In genomic region chr15:80748979-80749378, GRCm38 (mm10) we compare ENCODE assay signal across 28 mouse cellular contexts. TPM values are rescaled to one million over a fixed set of nuclear protein-coding genes. Genes with fewer than 3 reads are reported as not detected.
DNase-seq lines count a peak whose midpoint lies in the region; ATAC-seq and TF ChIP-seq lines count a peak whose summit lies in the region.
"Had no signal": no experiment of that assay in that cellular context is flagged by ENCODE, and none has a peak within 500 bp of the region (broad histone marks: within the 10 kb centered on the region; RNA-seq: fewer than 3 reads in every experiment).

No protein-coding gene starts in this region.

- 9% methylated on average over 5 of the region's 5 CpGs for WGBS in liver, embryonic 14.5 days (ENCODE audit: insufficient replicate concordance)
- WGBS in forebrain, embryonic 16.5 days: 69% methylated on average over 5 of the region's 5 CpGs

- 0 out of 2 replicates have a peak overlapping the region, but pooled peaks have one; percentile 3 for H3K9ac ChIP-seq in liver, embryonic 14.5 days (replicated peaks)
- H3K9ac ChIP-seq in forebrain, embryonic 16.5 days (replicated peaks; ENCODE audit: low read depth, low read length): no peak overlapping the region
- H3K9ac ChIP-seq: embryonic facial prominence, embryonic 15.5 days; forebrain, embryonic 13.5 days; hindbrain, embryonic 13.5 days; limb, embryonic 12.5 days had no signal

- H3K4me3 ChIP-seq in megakaryocyte, embryonic 14.5 days (replicated peaks): peak overlapping the region; percentile 53
- no peak overlapping the region for H3K4me3 ChIP-seq in liver, embryonic 14.5 days (ENCODE audit: insufficient read depth in 1 of 2, low read depth in 2 of 2, low read length in 2 of 2)
- no peak overlapping the region for H3K4me3 ChIP-seq in forebrain, embryonic 16.5 days (replicated peaks; ENCODE audit: low read length)
- H3K4me3 ChIP-seq: embryonic facial prominence, embryonic 15.5 days; forebrain, embryonic 13.5 days; hindbrain, embryonic 13.5 days; limb, embryonic 12.5 days had no signal

- peak overlapping the region; percentile 54 for H3K27ac ChIP-seq in liver, embryonic 14.5 days
- H3K27ac ChIP-seq in forebrain, embryonic 16.5 days (ENCODE audit: low read length): no peak overlapping the region
- H3K27ac ChIP-seq: embryonic facial prominence, embryonic 15.5 days; forebrain, embryonic 13.5 days; hindbrain, embryonic 13.5 days; limb, embryonic 12.5 days had no signal

- TF ChIP-seq CTCF in liver, embryonic 14.5 days (IDR thresholded peaks at IDR 0.05; ENCODE audit: low read depth): no peak

- H3K4me2 ChIP-seq in liver, embryonic 14.5 days (ENCODE audit: low read depth): peak overlapping the region; percentile 15
- H3K4me2 ChIP-seq in forebrain, embryonic 16.5 days (ENCODE audit: low read length): no peak overlapping the region
- H3K4me2 ChIP-seq: embryonic facial prominence, embryonic 15.5 days; forebrain, embryonic 13.5 days; hindbrain, embryonic 13.5 days; limb, embryonic 12.5 days; midbrain, embryonic 11.5 days had no signal

- H3K27me3 ChIP-seq in megakaryocyte, embryonic 14.5 days (replicated peaks): no peaks in the 10 kb centered on the region
- H3K27me3 ChIP-seq in liver, embryonic 14.5 days (ENCODE audit: control insufficient read depth, insufficient read depth, low read length): no peaks in the 10 kb centered on the region
- no peaks in the 10 kb centered on the region for H3K27me3 ChIP-seq in forebrain, embryonic 16.5 days (replicated peaks; ENCODE audit: control insufficient read depth, insufficient read depth, low read length)
- H3K27me3 ChIP-seq: CH12.LX; embryonic facial prominence, embryonic 15.5 days; forebrain, embryonic 13.5 days; hindbrain, embryonic 13.5 days; limb, embryonic 12.5 days; Patski had no signal

- no peak for DNase-seq in liver, embryonic 14.5 days (ENCODE audit: low read depth in 3 of 3, low spot score in 3 of 3)
- DNase-seq in left cerebral cortex, postnatal 25 days (ENCODE audit: low spot score in 2 of 2): no peak
- no peak for DNase-seq in layer of hippocampus, postnatal 14 days (ENCODE audit: low spot score in 2 of 2)
- DNase-seq: adrenal gland, postnatal 25 days; cerebellum, adult 11-12 months; cerebellum, adult 9-11 months; gastrocnemius, postnatal 14 days; heart, postnatal 4 days; kidney, adult 11 months; kidney, postnatal 25 days; lung, adult 18-20 months; lung, postnatal 4 days; right cerebral cortex, postnatal 25 days; thymus, postnatal 14 days had no signal

- intact Hi-C loops in left cerebral cortex, postnatal 25 days (cut with DNase I): no loop called here

- H3K9me3 ChIP-seq in megakaryocyte, embryonic 14.5 days: no peaks in the 10 kb centered on the region
- H3K9me3 ChIP-seq in liver, embryonic 14.5 days (ENCODE audit: control insufficient read depth, low read length): no peaks in the 10 kb centered on the region
- no peaks in the 10 kb centered on the region for H3K9me3 ChIP-seq in forebrain, embryonic 16.5 days (ENCODE audit: control insufficient read depth, low read length)
- H3K9me3 ChIP-seq: embryonic facial prominence, embryonic 15.5 days; forebrain, embryonic 13.5 days; hindbrain, embryonic 13.5 days; limb, embryonic 12.5 days had no signal

- H3K36me3 ChIP-seq in megakaryocyte, embryonic 14.5 days (replicated peaks; ENCODE audit: low read length): peaks cover 14% of the 10 kb centered on the region
- no peaks in the 10 kb centered on the region for H3K36me3 ChIP-seq in liver, embryonic 14.5 days (replicated peaks; ENCODE audit: control insufficient read depth, insufficient read depth, low read depth)
- H3K36me3 ChIP-seq in forebrain, embryonic 16.5 days (ENCODE audit: control insufficient read depth, insufficient read depth): no peaks in the 10 kb centered on the region
- H3K36me3 ChIP-seq: hindbrain, embryonic 13.5 days; limb, embryonic 12.5 days had no signal

- TF ChIP-seq EP300 in liver, embryonic 14.5 days (IDR thresholded peaks at IDR 0.05; ENCODE audit: low read depth): peak; percentile 71

- no peak for ATAC-seq in megakaryocyte, adult 5-6 weeks (ENCODE audit: poor library complexity, severe bottlenecking)
- ATAC-seq in erythroid progenitor cell, adult 5-6 weeks (replicated peaks; ENCODE audit: low FRiP score, poor library complexity, severe bottlenecking): 0 out of 2 replicates have a peak, but pooled peaks have one; percentile 43
- ATAC-seq in liver, embryonic 14.5 days (ENCODE audit: insufficient read depth): peak; percentile 51; the same call in 1 of the 2 replicates
- ATAC-seq in megakaryocyte-erythroid progenitor cell, adult 5-6 weeks (replicated peaks; ENCODE audit: low FRiP score, low TSS enrichment, poor library complexity, severe bottlenecking): peak; percentile 78
- no peak for ATAC-seq in forebrain, embryonic 16.5 days
- ATAC-seq: forebrain, embryonic 13.5 days; lung, postnatal 0 days; midbrain, embryonic 16.5 days; Patski had no signal

- H3K4me1 ChIP-seq in megakaryocyte, embryonic 14.5 days: peaks cover 39% of the 10 kb centered on the region
- peaks cover 44 to 48% of the 10 kb centered on the region in 2 experiments for H3K4me1 ChIP-seq in liver, embryonic 14.5 days (replicated peaks; ENCODE audit: control insufficient read depth in 2 of 2, insufficient read depth in 2 of 2, low read length in 1 of 2)
- H3K4me1 ChIP-seq in forebrain, embryonic 16.5 days (replicated peaks; ENCODE audit: control insufficient read depth, insufficient read depth, low read length): no peaks in the 10 kb centered on the region
- H3K4me1 ChIP-seq: embryonic facial prominence, embryonic 15.5 days; forebrain, embryonic 13.5 days had no signal

RNA-seq across cellular contexts. Expression of gene Tnrc6b, which starts 37.9 kb away (rescaled TPM):
- polyA plus RNA-seq in megakaryocyte, embryonic 14.5 days (2012; ENCODE audit: insufficient read depth, low replicate concordance): 19.3 and 32.0 TPM in 2 replicates
- total RNA-seq in megakaryocyte, adult 5-6 weeks (2015): 41.6 and 54.7 TPM in 2 replicates
- 32.1 and 40.2 TPM in 2 replicates for total RNA-seq in megakaryocyte, adult 5-6 weeks (2017)
- total RNA-seq in erythroid progenitor cell, adult 5-6 weeks (2015; ENCODE audit: low replicate concordance): 113 and 187 TPM in 2 replicates
- total RNA-seq in erythroid progenitor cell, adult 5-6 weeks (2017; ENCODE audit: low replicate concordance): 141 and 357 TPM in 2 replicates
- 6.3 and 8.8 TPM in 2 replicates for polyA plus RNA-seq in liver, embryonic 14.5 days (2012; rRNA removed)
- polyA plus RNA-seq in liver, embryonic 14.5 days (2014; fragmentation: Nextera tagmentation; extraction: Ambion mirVana): 8.1 and 8.9 TPM in 2 replicates
- 79.3 and 89.0 TPM in 2 replicates for total RNA-seq in megakaryocyte-erythroid progenitor cell, adult 5-6 weeks (2014; fragmentation: Nextera tagmentation)
- total RNA-seq in megakaryocyte-erythroid progenitor cell, adult 5-6 weeks (2017): 40.3 and 48.5 TPM in 2 replicates
- total RNA-seq in left cerebral cortex, postnatal 25 days (2021): 100 to 1,000 TPM; 110 to 131 TPM
- total RNA-seq in layer of hippocampus, postnatal 14 days (2021): 100 to 1,000 TPM; 110 to 128 TPM
- 30.2 and 41.6 TPM in 2 replicates for polyA plus RNA-seq in forebrain, embryonic 16.5 days (2015; fragmentation: Nextera tagmentation; extraction: Ambion mirVana)

Comparison
In these comparisons a context has a peak if more than half of its experiments do, and no peak if none do; other contexts are left out.
1. ATAC-seq: peak in erythroid progenitor cell, adult 5-6 weeks (single experiment), liver, embryonic 14.5 days (single experiment) and megakaryocyte-erythroid progenitor cell, adult 5-6 weeks (single experiment); none in megakaryocyte, adult 5-6 weeks (single experiment) and forebrain, embryonic 16.5 days (single experiment).